Mouse (Mus musculus) forebrain, embryonic 13.5 days (tissue): ENCODE data around the gene Dmrtc1a. TPM values are rescaled to one million over a fixed set of nuclear protein-coding genes. Genes with fewer than 3 reads are reported as not detected.
"Not testable (repeated sequence)": the region's sequence is repeated elsewhere in the genome, so short reads cannot be mapped to it uniquely, and the experiment has no call there.

Experiments used
- ATAC-seq: fragments of 200-750 bp; cut with Nextera tagmentation; 2 replicates; pipeline ENCODE4 v1.8.0; 2017
- H3K27ac ChIP-seq: fragments of 300-500 bp; sonication (generic); 2 replicates; pipeline ENCODE4 v1.5.1; 2015; ENCODE audit warnings: inconsistent platforms, mild to moderate bottlenecking, moderate library complexity
- H3K27me3 ChIP-seq: fragments of 300-500 bp; sonication (generic); 2 replicates; pipeline ENCODE4 v1.6.1; 2015; ENCODE audit warnings: mild to moderate bottlenecking, inconsistent platforms
- H3K36me3 ChIP-seq: fragments of 300-500 bp; sonication (generic); 2 replicates; pipeline ENCODE4 v1.6.1; 2015; ENCODE audit warnings: mild to moderate bottlenecking, inconsistent platforms; ENCODE audit not compliant: poor library complexity, severe bottlenecking
- H3K4me1 ChIP-seq: fragments of 300-500 bp; sonication (generic); 2 replicates; pipeline ENCODE4 v1.6.1; 2015; ENCODE audit warnings: inconsistent platforms
- H3K4me2 ChIP-seq: fragments of 300-500 bp; sonication (generic); 2 replicates; pipeline ENCODE4 v1.6.1; 2015; ENCODE audit warnings: inconsistent platforms, mild to moderate bottlenecking, moderate library complexity
- H3K4me3 ChIP-seq: fragments of 300-500 bp; sonication (generic); 2 replicates; pipeline ENCODE4 v1.5.1; 2015; ENCODE audit warnings: mild to moderate bottlenecking, inconsistent platforms
- H3K9ac ChIP-seq: fragments of 300-500 bp; sonication (generic); 2 replicates; pipeline ENCODE4 v1.6.1; 2015; ENCODE audit warnings: mild to moderate bottlenecking, inconsistent platforms
- H3K9me3 ChIP-seq: fragments of 300-500 bp; sonication (generic); replicated peaks from 2 replicates; pipeline ENCODE4 v1.6.1; 2016; ENCODE audit warnings: inconsistent platforms
- WGBS: fragments of 180-500 bp; shearing (Covaris S2); methylation state at CpG from one replicate; pipeline ENCODE4 v1.1.7; 2015; 5-methylcytosine and 5-hydroxymethylcytosine counted together
- polyA plus RNA-seq: library from polyadenylated mRNA; unstranded; fragments of >200 nt; fragmentation: Nextera tagmentation; extraction: Ambion mirVana; gene quantifications from 2 replicates; pipeline ENCODE4 v1.2.1, GENCODE M21; 2015

Gene Dmrtc1a
- 0.86 and 0.90 TPM in 2 replicates for polyA plus RNA-seq

DNA sequence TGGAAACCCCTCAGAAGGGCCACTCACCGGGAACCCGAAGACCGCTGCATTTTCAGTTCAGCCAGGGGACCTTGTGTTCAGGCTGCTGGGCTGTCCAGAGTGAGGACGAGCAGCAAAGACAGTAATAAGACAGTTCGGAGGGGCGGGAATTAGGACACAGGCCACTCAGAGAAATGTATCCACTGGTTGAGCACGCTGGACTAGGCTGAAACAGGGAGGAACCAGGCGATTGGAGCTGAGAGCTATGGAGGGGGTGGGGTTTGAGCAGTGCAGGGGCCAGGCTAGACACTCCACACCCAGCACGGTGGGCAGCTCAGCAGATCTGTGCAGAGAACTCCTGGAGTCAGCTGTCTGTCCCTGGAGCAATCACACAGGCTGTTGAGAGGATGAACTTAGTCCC is at the start of gene Dmrtc1a, which contains the start of gene 1700011M02Rik:
TSS of gene Dmrtc1a (minus strand) at position 101 of the 400 bp plus-strand sequence.
TSS of gene 1700011M02Rik (plus strand) at position 319 of the 400 bp plus-strand sequence.
- not testable (repeated sequence) for H3K9ac ChIP-seq, H3K27me3 ChIP-seq, H3K4me2 ChIP-seq, H3K4me1 ChIP-seq, H3K9me3 ChIP-seq, H3K27ac ChIP-seq, H3K4me3 ChIP-seq, H3K36me3 ChIP-seq, ATAC-seq
- 92% methylated on average over 6 of the region's 9 CpGs for WGBS

DNA sequence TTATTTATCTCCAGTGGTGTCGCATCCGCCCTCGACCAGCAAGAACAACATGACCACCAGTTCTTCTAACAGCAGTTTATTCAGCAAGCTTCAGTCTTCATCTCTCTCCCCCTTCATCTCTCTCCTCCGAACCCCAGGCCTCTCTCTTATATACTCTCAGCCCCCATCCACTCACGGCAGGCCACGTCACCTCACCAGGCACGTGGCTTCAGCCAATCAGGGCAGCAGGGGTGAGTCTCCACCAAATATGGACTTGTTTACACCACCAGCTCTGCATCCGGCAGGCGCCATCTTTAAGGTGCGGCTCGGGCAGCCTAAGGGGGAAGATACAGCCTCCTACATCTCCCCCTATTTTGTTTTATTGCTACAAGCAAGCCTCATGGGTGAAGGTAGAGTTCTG is 41.6 kb upstream of the Dmrtc1a start:
- H3K27ac ChIP-seq, H3K9ac ChIP-seq, H3K27me3 ChIP-seq, ATAC-seq, H3K36me3 ChIP-seq, H3K9me3 ChIP-seq, H3K4me2 ChIP-seq, H3K4me3 ChIP-seq, H3K4me1 ChIP-seq: not testable (repeated sequence)
- 88% methylated on average over 11 of the region's 11 CpGs for WGBS

DNA sequence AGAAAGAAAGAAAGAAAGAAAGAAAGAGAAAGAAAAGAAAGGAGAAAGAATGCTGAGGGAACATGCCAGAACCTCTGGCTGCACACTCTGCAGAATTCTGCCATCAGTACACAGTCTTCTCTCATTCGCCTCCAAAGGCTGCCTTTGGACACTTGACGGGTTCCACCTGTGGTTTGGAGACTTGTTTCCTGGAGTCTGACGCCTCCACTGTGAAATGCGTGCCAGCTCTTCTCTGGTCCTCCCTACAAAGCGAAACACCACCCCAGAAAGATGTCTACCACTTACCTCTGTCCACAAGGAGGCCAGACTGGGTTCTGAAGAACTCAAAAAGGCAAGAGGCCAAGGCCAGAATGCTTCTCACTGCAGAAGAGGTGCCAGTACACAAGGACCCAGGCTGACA is 28.3 kb upstream of the Dmrtc1a start:
- H3K4me2 ChIP-seq = no peak overlapping the region
- 77% methylated on average over 5 of the region's 5 CpGs for WGBS
- H3K27me3 ChIP-seq = peaks cover 11% of the 10 kb centered on the region; the same call in 1 of the 2 replicates
- H3K4me3 ChIP-seq = no peak overlapping the region
- no peak for ATAC-seq
- no peaks in the 10 kb centered on the region for H3K9me3 ChIP-seq
- H3K36me3 ChIP-seq = no peaks in the 10 kb centered on the region
- no peak overlapping the region for H3K27ac ChIP-seq
- H3K9ac ChIP-seq = no peak overlapping the region
- H3K4me1 ChIP-seq = no peaks in the 10 kb centered on the region

DNA sequence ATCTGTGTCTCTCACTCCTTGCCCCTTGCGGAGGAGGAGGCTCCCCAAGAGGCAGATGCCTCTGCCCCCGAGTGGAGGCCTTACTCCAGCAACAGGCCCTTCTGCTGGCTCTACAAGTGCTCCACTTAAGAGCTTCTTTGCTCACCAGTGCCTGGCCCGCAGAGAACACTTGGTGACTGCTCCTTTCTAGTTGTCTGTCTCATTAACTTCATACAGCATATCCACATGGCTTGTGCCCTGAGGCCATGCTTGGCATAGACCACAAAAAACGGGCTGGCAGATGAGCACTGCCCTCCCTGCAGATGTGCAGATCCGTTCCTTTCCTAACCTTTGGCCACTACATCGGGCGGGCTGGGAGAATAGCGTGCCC is 25.9 kb upstream of the Dmrtc1a start:
- ATAC-seq = peak; percentile 52; the same call in 1 of the 2 replicates
- H3K27ac ChIP-seq = no peak overlapping the region
- no peaks in the 10 kb centered on the region for H3K36me3 ChIP-seq
- H3K9me3 ChIP-seq = no peaks in the 10 kb centered on the region
- no peak overlapping the region for H3K9ac ChIP-seq
- no peaks in the 10 kb centered on the region for H3K4me1 ChIP-seq
- peak overlapping the region; percentile 65 for H3K4me2 ChIP-seq
- H3K4me3 ChIP-seq = peak overlapping the region; percentile 55
- peaks cover 11% of the 10 kb centered on the region; the same call in 1 of the 2 replicates for H3K27me3 ChIP-seq
- 56% methylated on average over 8 of the region's 8 CpGs for WGBS

DNA sequence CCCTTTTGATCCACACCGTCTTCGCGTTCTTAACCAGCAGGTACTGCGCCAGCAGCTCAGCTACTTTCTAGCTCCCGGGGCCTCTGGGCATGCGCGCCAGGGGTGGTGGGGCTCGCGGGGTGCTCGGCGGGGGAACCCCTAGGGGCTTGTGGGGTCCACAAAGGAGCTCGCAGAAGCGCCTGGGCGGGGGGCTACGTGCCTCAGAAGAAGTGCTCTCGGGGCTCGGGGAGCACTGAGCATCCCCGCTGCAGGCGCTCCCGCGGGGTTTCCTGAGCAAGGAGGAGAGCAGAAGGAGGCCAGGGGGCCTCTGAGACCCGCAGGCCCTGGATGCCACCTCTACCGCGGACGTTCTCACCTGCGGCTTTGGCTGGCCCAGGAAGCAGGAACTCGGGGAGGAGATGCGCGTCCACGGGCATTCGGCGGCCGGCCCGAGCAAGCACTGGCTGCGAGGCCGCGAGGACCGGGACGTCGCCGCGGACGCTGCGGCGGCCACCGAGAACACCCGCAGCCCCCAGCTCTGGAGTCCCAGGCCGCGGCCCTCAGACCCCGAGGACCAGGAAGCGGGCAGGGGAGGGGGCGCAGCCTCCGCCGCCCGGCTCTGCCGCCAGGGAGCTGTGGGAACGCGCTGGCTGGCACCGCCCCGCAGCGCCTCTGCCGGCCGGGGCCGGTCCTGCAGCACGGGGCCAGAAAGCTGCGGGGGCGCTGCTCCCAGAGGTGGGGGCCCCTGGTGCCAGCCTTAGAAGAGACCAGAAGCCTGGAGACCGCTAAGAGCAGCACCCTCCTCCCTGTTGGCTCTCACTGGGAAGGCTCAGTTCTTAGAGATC is 25.3 kb upstream of the Dmrtc1a start:
- H3K27me3 ChIP-seq = peaks cover 11% of the 10 kb centered on the region; the same call in 1 of the 2 replicates
- H3K36me3 ChIP-seq = no peaks in the 10 kb centered on the region
- peak overlapping the region; percentile 73 for H3K9ac ChIP-seq
- H3K27ac ChIP-seq = no peak overlapping the region
- peak overlapping the region; percentile 65 for H3K4me2 ChIP-seq
- WGBS = 22% methylated on average over 55 of the region's 68 CpGs
- H3K9me3 ChIP-seq = no peaks in the 10 kb centered on the region
- no peaks in the 10 kb centered on the region for H3K4me1 ChIP-seq
- ATAC-seq = peak; percentile 89
- peak overlapping the region; percentile 55 for H3K4me3 ChIP-seq

DNA sequence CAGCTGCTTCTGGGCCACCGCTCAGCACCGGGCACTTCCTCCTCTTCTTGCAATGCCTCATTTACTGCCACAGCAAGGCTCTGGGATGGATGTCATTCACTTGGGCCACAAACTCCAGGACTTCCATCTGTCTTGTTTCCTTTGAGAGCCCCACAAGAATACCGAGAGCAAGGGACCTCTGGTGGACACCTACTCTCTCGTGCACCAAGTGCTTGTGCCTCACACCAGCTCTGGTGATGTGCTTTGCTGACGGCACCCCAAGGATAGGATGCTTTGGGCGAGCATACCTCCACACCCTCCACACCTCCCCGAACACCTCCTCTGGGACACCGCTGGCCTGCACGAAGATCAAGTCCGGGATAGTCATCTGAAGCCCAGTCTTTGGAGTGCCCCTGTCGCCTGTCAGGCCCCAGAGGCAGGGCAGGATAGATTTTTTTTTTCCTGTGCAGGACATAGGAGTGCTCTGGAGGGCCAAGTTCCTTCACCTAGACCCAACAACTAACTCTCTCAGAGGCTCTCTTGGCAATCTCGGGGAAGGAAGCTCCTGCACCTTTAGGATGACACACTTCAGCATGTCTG is 24.6 kb upstream of the Dmrtc1a start:
- peak; percentile 14; the same call in 1 of the 2 replicates for ATAC-seq
- Histone ChIP-seq H3K9ac (peak overlapping the region; percentile 73), H3K4me1 (no peaks in the 10 kb centered on the region), H3K4me3 (peak overlapping the region; percentile 55), H3K4me2 (peak overlapping the region; percentile 65), H3K36me3 (no peaks in the 10 kb centered on the region), H3K27me3 (peaks cover 11% of the 10 kb centered on the region; the same call in 1 of the 2 replicates), H3K27ac (no peak overlapping the region), H3K9me3 (no peaks in the 10 kb centered on the region)
- 47% methylated on average over 12 of the region's 12 CpGs for WGBS

DNA sequence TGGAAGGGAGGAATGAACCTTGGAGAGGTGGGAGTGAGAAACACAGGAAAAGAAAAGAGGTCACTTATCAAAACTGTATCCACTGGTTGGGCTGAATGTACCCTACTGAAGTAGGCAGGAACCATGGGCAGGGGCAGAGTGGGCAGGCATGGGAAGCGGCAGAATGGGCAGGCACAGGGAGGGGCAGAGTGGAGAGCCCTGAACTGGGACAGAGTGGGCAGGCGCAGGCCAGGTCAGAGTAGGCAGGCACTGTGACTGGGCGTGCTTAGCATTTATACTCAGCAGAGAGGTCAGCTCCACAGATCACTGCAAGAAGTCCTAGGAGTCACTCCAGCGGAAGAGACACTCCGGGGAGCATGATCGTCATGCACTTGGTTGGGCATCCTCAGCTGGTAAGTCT is 19.6 kb upstream of the Dmrtc1a start, which contains the start of gene 1700018G05Rik:
TSS of gene 1700018G05Rik (plus strand) at position 301 of the 400 bp plus-strand sequence.
- not testable (repeated sequence) for H3K27me3 ChIP-seq, H3K9me3 ChIP-seq, H3K9ac ChIP-seq, H3K4me1 ChIP-seq, H3K27ac ChIP-seq, H3K4me2 ChIP-seq, H3K4me3 ChIP-seq, H3K36me3 ChIP-seq, ATAC-seq
- 84% methylated on average over 6 of the region's 6 CpGs for WGBS

DNA sequence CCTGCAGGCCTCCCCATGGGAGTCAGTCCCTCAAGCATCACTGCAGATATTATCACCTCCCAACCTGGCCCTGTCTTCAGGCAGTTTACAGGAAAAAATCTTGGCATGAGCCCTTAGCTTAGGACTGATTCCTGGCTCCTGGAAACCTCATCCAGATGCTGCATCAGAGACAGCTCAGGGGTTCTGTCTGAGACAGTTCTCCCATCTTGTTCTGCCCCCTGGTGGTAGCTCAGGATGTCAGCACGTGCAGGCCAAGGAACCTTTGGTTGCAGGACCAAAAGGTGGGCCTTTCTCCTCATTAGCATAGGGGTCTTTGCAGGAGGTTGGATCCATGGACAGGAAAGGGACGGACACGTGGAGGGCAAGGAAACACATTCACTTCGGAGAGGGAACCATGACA is 18.2 kb upstream of the Dmrtc1a start:
- not testable (repeated sequence) for H3K4me2 ChIP-seq, H3K36me3 ChIP-seq, H3K27ac ChIP-seq, H3K9ac ChIP-seq, H3K27me3 ChIP-seq, H3K9me3 ChIP-seq, H3K4me3 ChIP-seq, H3K4me1 ChIP-seq
- 24% methylated on average over 4 of the region's 4 CpGs for WGBS
- ATAC-seq = peak; percentile 71

DNA sequence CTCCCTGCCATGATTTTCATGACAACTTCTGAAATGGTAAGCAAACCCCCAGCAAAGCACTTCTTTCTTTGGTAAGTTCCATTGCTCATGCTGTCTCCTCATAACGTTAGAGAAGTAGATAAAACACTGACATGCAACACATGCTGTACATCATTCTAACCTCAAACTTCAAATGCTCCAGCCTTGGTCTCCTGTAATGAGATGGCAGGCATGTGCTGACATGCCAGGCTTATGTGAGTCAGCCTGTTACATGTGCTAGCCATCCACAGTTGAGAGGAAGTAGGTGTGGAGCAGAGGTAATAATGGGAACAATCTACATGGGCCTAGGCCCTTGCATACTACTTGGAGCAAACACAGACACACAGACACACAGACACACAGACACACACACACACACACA is 6.3 kb upstream of the Dmrtc1a start:
- 79% methylated on average over 1 of the region's 1 CpGs for WGBS
- not testable (repeated sequence) for H3K36me3 ChIP-seq, H3K9me3 ChIP-seq, ATAC-seq, H3K4me2 ChIP-seq, H3K4me1 ChIP-seq, H3K4me3 ChIP-seq, H3K27me3 ChIP-seq, H3K9ac ChIP-seq, H3K27ac ChIP-seq

DNA sequence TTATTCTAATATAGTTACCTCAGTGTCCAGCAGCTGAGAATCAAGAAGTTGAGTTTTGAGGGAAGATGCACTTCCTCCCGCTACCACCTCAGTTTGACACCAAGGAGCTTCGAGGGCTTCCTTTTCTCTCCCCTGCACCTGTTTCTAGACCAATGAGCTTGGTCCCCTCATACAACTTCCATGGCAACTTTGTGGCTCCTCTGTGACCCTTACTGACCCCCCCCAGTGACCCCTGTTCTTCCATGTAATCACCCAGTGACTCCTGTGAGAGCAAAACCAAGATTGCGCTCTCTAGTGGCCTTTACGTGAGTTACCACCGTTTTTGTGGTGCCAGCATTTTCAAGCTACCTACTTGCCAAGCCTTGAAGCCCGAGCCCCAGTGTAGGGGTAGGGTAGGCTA is 40.6 kb downstream of the Dmrtc1a start, which contains the start of gene 1700031F05Rik:
TSS of gene 1700031F05Rik (minus strand) at position 101 of the 400 bp plus-strand sequence.
- no peaks in the 10 kb centered on the region for H3K36me3 ChIP-seq
- no peak within 1 kb of the TSS for H3K4me3 ChIP-seq
- ATAC-seq = no peak
- H3K4me2 ChIP-seq = no peak within 1 kb of the TSS
- 0 out of 2 replicates have a peak, but pooled peaks cover 3% of the 10 kb centered on the region for H3K27me3 ChIP-seq
- no peaks in the 10 kb centered on the region for H3K9me3 ChIP-seq
- H3K4me1 ChIP-seq = no peaks in the 10 kb centered on the region
- 89% methylated on average over 6 of the region's 6 CpGs for WGBS
- H3K27ac ChIP-seq = no peak within 1 kb of the TSS
- no peak within 1 kb of the TSS for H3K9ac ChIP-seq

DNA sequence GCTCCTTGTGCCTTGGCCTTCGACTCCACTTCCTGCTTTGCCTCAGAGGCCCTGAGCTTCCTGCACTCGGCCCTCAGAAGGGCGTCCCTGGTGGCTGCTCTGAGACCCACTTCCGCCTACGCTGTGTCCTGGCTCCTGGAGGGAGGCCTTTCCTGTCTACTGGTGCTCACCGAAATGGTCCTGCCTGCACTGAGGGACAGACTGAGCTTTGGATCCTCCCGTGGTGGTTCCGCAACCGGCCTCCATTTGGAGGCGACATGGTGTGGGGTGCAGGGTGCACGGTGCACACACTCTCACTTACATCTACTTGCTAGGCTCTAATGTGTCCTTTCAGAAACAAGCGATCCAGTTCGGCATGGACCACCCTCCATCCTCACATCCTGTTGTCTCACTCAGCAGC is 54.0 kb downstream of the Dmrtc1a start, which contains the start of gene Dmrtc1c2:
TSS of gene Dmrtc1c2 (minus strand) at position 101 of the 400 bp plus-strand sequence.
- not testable (repeated sequence) for H3K4me1 ChIP-seq, H3K9ac ChIP-seq, H3K9me3 ChIP-seq, H3K36me3 ChIP-seq, H3K27ac ChIP-seq, H3K27me3 ChIP-seq, H3K4me2 ChIP-seq, H3K4me3 ChIP-seq, ATAC-seq
- WGBS = no CpG with 5 or more reads among the region's 13 CpGs
